Mouse (Mus musculus) G1E-ER4 (cell line): ENCODE data around the gene Gart. TPM values are rescaled to one million over a fixed set of nuclear protein-coding genes. Genes with fewer than 3 reads are reported as not detected.

ENCODE experiments used
- GATA1 ChIP-seq: IDR thresholded peaks from one replicate; pipeline ENCODE4 v1.8.0; 2012; ENCODE audit warnings: low read length, inconsistent platforms
- polyA plus RNA-seq: library from polyadenylated mRNA; stranded (reverse); fragments of >175 nt; gene quantifications from 2 replicates; pipeline ENCODE4 v1.2.3, GENCODE M21; 2012

Gart gene
- polyA plus RNA-seq, 1 experiment, result 659 TPM

DNA sequence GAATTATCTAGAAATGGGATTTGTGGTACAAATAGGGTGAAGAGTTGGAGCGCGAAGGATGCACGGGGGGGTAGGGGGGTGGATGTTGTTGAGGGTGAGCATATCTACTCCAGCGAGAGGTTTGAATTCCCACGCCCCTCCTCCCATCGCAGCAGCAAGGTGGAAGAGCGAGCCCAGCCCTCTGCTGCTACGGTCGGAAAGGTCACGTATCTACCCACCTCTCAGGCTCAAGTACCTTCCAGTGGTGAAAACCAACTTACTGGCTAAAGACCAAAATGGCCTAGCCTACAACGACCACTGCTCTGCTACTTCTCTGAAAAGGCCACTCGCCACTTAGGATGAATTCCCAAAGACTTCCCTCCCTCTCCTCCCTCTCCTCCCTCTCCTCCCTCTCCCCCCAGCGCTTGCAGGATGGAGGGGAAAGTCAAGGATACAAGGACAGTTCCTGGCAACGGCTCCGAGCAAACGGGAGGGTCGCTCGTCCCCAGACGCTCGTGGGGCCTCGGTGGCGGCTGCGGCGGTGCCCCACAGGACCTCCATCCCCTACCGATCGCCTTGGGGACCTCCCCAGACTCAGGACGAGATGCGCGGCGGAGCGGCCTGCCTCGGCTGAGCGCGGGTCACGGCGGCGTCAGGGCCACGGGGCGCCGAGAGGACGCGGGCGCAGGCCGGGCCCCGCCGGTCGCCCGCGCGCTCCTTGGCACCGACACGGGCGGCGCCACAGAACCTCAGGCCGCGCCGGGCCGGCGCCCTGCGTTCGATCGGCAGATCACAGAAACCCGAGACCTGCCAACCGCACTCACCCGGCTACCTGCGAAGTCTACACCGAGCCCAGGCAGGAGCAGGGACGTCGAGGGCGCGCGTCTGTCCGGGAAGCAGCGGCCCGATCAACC is 49.7 kb downstream of the Gart start:
- no peak for TF ChIP-seq GATA1

DNA sequence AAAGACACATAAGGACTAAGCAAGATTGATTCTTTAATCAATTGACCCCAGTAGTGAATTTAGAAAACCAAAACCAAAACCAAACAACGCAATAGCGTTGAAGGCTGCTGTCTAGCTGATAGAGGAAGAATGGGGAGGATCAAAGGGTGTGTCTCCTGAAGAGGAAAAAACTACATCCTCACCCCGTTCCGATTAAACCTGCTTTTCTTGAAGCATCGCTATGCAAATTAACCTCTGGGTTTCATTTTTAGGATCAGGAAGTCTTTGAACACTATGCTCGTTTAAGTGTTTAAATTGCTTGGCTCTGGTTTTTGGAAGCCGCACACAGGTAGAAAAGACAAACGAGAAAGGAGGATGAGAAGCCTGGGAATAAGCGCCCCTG is 50.4 kb downstream of the Gart start:
- no peak for TF ChIP-seq GATA1

DNA sequence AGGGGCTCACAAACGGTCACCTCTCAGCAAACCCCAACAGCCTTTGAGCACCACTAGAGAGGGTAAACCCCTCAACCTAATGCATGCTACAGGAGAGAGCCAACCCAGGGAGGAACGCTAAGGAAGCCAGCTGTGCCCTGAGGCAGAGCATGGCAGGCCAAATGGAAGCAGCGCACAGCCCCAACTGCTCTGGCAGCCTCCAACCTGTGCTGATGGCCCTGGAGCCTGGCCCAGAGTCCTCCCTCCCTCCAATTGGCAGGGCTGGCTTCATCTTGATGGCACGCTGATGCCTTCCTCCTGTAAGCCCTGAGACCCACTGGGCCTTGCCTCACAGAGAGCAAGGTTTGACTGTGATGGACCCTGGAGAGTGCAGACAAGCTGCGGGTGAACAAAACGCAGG is 51.7 kb downstream of the Gart start:
- no peak for TF ChIP-seq GATA1

DNA sequence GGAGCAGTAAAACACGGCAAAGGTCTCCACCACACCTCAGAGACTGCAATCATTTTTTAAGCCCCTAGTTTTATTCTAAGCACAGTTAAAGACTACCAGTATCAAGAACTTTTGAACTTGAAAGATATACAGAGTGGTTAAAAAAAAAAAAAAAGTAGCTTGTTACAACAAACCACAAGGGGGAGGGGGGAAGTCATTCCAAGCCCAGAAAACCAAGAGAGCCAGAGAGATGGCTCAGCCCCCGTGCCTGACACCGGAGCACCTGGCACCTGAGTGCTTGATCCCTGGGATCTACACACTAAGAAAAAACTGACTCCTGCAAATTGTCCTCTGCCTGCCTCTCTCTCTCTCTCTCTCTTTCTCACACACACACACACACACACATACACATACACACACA is 53.5 kb downstream of the Gart start:
- TF ChIP-seq GATA1, result no peak

DNA sequence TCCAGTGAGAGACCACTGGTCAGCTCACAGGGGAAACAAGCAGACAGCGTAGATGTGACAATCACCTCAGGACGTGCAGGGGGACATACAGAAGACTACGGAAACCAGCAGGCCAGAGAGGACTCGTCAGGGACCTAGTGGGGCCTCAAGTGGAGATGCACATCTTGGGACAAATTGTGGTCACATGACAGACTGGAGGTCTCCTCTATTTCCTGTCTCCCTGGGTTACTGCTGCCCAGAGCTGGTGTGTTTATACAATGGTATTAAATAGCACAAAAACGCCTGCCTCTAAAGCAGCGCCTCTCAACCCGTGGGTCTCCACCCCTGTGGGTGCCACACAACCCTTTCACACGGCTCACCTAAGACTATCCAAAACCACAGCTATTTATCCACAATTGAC is 54.6 kb downstream of the Gart start:
- TF ChIP-seq GATA1, result no peak

DNA sequence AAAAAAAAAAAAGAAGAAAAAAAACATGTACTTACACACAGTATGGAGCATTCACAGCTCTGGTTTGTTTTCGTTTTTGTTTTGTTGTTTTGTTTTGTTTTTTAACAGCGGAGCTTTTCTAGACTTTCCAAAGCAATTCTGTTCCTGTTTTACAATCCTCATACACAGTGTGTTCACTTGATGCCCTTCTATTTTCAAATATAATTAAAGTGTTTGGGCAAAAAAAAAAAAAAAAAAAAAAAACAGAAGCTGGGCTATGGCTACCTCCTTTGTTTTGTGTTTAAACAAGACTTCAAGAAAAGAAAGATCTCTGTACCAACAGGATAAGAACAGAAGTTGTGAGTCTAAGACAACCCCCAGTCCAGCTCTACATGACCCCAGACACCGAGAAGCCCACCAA is 58.0 kb downstream of the Gart start:
- no peak for TF ChIP-seq GATA1

DNA sequence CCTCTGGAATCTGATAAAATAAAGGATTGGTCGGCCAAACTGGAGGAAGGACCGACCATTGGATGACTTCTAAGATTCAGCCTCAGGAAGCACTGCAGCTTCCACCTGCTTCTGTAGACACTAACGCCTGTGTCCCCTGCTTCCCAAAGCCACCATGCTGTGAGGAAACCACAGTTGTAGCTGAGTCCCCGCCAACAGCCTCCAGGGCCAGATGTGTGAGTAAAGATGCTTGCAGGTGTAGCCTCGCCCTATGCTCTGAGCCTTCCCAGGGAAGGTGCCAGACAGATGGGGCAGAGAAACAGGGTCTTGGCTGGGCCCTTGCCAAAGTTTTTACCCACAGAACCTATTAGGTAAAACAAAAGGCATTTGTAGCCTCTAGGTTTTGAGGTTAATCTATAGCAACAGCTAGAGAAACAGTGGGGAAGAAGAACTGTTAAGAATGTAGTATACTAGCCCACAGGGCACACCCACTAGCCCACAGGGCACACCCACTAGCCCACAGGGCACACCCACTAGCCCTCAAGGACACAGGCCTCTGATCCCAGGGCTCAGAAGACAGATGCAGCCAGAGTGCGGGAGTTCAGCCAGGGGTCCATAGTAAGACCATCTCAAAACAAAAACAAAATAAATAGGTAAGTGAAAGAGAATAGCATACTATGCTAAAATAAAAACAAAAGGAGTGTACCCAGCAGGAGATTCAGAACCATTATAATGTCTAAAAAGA is 58.9 kb downstream of the Gart start:
- TF ChIP-seq GATA1, result no peak

DNA sequence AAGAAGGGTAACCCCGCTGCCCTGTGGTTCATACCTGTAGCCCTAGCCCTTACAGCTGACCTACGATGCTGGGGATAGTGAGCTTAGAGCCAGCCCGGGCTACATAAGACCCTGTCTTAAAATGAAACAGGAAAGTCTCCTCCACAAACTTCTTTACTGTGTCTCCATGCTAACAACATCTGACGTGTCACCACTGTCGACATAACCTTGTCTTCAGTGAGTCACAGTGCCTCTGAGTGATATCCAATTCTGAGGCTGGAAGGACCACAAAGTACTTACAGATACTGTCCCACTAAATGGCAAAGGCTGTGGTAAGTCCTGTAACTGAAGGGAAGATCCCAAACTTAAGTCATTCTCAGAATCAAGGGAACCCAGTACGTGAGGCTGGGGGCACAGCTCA is 60.5 kb downstream of the Gart start:
- TF ChIP-seq GATA1, result no peak

DNA sequence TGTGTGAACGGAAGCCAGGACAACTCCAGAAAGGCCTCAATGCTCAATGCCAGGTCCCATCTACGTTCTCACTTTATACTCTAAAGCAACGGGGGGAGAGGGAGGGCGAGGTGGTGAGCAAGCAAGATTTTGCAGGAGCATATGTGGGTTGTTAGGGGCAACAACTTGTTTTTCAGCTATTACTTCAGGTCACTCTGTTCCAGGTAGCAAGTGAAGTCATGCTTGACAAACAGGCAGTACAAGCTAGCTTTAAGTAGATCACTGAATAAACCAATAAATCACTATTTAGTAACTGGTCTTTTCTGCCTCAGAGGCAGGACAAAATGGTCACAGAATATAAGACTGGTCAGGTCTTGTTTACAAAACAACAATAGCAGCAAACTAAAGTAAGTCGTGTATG is 61.1 kb downstream of the Gart start:
- no peak for TF ChIP-seq GATA1

DNA sequence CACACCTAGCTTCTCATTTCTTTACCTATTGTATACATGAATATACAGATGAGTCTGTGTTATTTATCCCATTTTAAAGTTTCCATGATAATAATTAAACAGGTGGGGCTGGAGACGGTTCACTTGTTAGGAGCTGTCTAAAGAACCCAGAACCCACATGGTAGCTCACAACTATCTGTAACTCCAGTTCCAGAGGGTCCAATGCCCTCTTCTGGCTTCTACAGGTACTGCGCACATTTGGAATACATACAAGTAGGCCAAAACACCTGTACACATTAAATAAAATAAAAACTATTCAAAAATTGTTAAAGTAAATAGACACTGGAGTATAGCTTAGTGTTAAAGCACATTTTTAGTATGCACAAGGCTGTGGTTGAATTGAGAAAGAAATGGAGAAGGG is 64.4 kb downstream of the Gart start:
- no peak for TF ChIP-seq GATA1

DNA sequence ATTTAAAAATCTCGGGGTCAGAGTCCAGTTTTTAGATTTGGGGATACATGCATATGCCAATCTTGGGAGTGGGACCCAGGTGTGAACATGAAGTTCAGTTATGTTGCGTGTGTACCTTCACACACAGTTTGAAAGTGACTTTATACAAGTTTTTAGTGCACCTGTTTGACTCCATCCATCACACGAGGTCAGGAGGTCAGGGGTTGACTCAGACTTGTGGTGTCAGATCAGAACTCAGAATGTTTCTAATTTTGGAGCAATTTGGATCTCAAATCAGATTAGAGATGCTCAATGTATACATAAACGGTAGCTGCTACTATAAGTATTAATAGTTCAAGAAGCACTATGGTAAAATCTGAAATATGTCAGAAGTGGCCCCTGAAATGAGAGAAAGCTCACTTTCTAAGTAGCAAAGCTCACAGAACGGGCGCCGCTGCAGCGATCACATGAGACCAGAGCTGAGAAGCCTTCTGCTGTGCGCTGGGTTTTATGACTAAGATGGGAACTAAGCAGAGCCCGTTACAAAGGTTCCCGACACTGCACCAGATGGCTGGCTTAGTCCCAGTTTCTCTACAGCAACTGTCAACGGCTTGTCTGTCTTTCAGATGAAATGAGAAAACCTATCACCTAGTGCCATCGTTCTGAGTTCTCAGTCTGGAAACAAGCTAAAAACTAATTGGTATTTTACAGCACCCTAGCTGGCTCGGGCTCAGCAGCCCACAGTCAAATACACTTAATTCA is 67.6 kb downstream of the Gart start:
- TF ChIP-seq GATA1, result no peak

DNA sequence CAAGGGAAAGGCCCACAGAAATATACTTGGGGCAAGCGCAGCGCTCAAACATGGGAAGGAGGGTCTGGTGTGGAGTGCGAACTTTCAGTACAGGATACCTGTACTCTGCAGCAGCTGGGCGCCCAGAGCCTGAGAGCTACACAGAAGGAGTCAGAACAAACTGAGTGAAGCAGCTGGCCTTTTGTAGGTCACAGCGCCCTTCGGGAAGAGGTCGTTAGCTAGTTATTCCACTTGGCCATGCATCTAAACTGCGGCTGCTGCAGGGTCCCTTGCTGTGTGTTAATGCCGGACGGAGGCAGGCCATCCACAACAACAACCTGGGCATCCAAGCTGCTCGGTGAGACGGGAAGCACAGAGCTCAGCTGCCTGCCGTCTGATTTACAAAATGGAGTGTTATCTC is 71.6 kb downstream of the Gart start:
- TF ChIP-seq GATA1, result no peak

Other genes starting within 250 kb of the Gart start
- gene Il10rb, start 240.8 kb downstream of the Gart start, polyA plus RNA-seq, result 15.2 and 17.3 TPM in 2 replicates
- gene Ifnar1, start 161.7 kb downstream of the Gart start, polyA plus RNA-seq, result 8.1 and 12.7 TPM in 2 replicates
- 20.8 and 26.8 TPM in 2 replicates for gene Ifngr2, start 99.9 kb downstream of the Gart start, polyA plus RNA-seq
- gene Tmem50b, start 49.2 kb downstream of the Gart start, polyA plus RNA-seq, result 1.1 and 1.7 TPM in 2 replicates
- gene Dnajc28, start 27.9 kb downstream of the Gart start, polyA plus RNA-seq, result 0.26 and 0.69 TPM in 2 replicates
- 45.2 and 49.5 TPM in 2 replicates for gene Son, start 554 bp upstream of the Gart start, polyA plus RNA-seq
- gene Donson, start 41.8 kb upstream of the Gart start, polyA plus RNA-seq, result 24.0 and 31.3 TPM in 2 replicates
- 3.6 and 3.7 TPM in 2 replicates for gene Cryzl1, start 82.0 kb upstream of the Gart start, polyA plus RNA-seq
- gene Itsn1, start 82.3 kb upstream of the Gart start, polyA plus RNA-seq, result 28.3 and 35.8 TPM in 2 replicates